Comparison of ENCODE assay signal across 30 mouse cellular contexts in genomic region chr12:67094414-67094813, GRCm38 (mm10).
"Had no signal": no experiment of that assay in that cellular context is flagged by ENCODE, and none has a peak within 500 bp of the region (broad histone marks: within the 10 kb centered on the region; RNA-seq: fewer than 3 reads in every experiment).

No protein-coding gene starts in this region.

- H3K27me3 ChIP-seq: heart, embryonic 12.5 days; heart, embryonic 13.5 days; heart, embryonic 15.5 days; hindbrain, embryonic 12.5 days; hindbrain, embryonic 13.5 days; hindbrain, embryonic 15.5 days; intestine, embryonic 15.5 days; kidney, embryonic 15.5 days had no signal

- DNase-seq: heart, postnatal 10 days; heart, postnatal 14 days; heart, postnatal 36 days; heart, postnatal 4 days; kidney, adult 11 months; kidney, adult 18-20 months; kidney, adult 2 months; kidney, adult 8-10 months; kidney, adult 9 months; kidney, postnatal 10 days; kidney, postnatal 14 days; kidney, postnatal 25 days; kidney, postnatal 36 days; kidney, postnatal 4 days; layer of hippocampus, adult 9-11 months; layer of hippocampus, postnatal 36 days had no signal

- H3K4me1 ChIP-seq: heart, embryonic 12.5 days; heart, embryonic 13.5 days; heart, embryonic 15.5 days; hindbrain, embryonic 10.5 days; hindbrain, embryonic 12.5 days; hindbrain, embryonic 13.5 days; hindbrain, embryonic 15.5 days; intestine, embryonic 15.5 days; kidney, embryonic 15.5 days had no signal

- H3K27ac ChIP-seq: heart, embryonic 13.5 days; heart, embryonic 15.5 days; hindbrain, embryonic 10.5 days; hindbrain, embryonic 12.5 days; hindbrain, embryonic 13.5 days; hindbrain, embryonic 14.5 days; hindbrain, embryonic 15.5 days; hindbrain, postnatal 0 days; intestine, embryonic 15.5 days; kidney, embryonic 15.5 days; kidney, postnatal 0 days; layer of hippocampus, adult 2 months; left cerebral cortex, adult 2 months had no signal

- H3K9ac ChIP-seq: heart, embryonic 12.5 days; heart, embryonic 13.5 days; heart, embryonic 15.5 days; hindbrain, embryonic 12.5 days; hindbrain, embryonic 13.5 days; hindbrain, embryonic 14.5 days; hindbrain, embryonic 15.5 days; intestine, embryonic 15.5 days; kidney, embryonic 15.5 days had no signal

- H3K4me3 ChIP-seq: heart, embryonic 12.5 days; heart, embryonic 13.5 days; heart, embryonic 15.5 days; hindbrain, embryonic 10.5 days; hindbrain, embryonic 12.5 days; hindbrain, embryonic 13.5 days; hindbrain, embryonic 15.5 days; intestine, embryonic 15.5 days; kidney, embryonic 15.5 days; layer of hippocampus, adult 2 months; left cerebral cortex, adult 2 months had no signal

- H3K36me3 ChIP-seq: heart, embryonic 12.5 days; heart, embryonic 13.5 days; heart, embryonic 15.5 days; hindbrain, embryonic 10.5 days; hindbrain, embryonic 12.5 days; hindbrain, embryonic 13.5 days; hindbrain, embryonic 15.5 days; intestine, embryonic 15.5 days; kidney, embryonic 15.5 days had no signal

- H3K9me3 ChIP-seq: heart, embryonic 12.5 days; heart, embryonic 13.5 days; heart, embryonic 15.5 days; hindbrain, embryonic 10.5 days; hindbrain, embryonic 12.5 days; hindbrain, embryonic 13.5 days; hindbrain, embryonic 15.5 days; intestine, embryonic 15.5 days; kidney, embryonic 15.5 days had no signal
